Mouse (Mus musculus) bone marrow macrophage, adult 2 months (primary cell): ENCODE results near the gene Avpr1b.

Source experiments
- CTCF ChIP-seq: IDR thresholded peaks from 2 replicates; pipeline ENCODE4 v1.5.1; 2012; ENCODE audit warnings: low read depth, mild to moderate bottlenecking, low read length, moderate library complexity
- POLR2A ChIP-seq: IDR thresholded peaks from 2 replicates; pipeline ENCODE4 v1.6.1; 2012; ENCODE audit warnings: mild to moderate bottlenecking, low read depth, low read length, borderline replicate concordance

DNA sequence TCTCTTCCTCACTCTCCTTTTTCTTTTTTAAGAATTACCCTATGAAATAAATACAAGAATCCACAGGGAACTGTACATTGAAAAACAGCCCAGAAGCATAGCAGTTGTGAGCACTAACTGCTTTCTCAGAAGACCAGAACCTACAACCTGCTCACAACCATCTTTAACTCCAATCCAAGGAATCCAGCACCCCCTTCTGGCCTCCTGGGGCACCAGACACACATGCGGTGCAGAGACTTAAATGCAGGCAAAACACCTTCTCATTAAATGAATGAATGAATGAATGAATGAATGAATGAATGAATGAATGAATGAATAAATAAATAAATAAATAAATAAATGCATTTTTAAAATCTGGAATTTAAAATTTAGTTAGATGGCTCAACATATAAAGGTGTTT is 19.5 kb downstream of the Avpr1b start:
- TF ChIP-seq CTCF (no peak), POLR2A (no peak)
